Comparison of ENCODE assay signal across 2 mouse cellular contexts in genomic region chr11:55133204-55133603, GRCm38 (mm10).
TF ChIP-seq lines count a peak whose summit lies in the region.

No protein-coding gene starts in this region.

TF ChIP-seq in CH12.LX, 34 proteins besides CTCF, POLR2A, EP300 and RAD21 (continued from another document):
- TF ChIP-seq RCOR1 (conservative IDR thresholded peaks at IDR 0.05; ENCODE audit: low read depth, low read length): no peak

TF ChIP-seq in MEL, 35 proteins besides CTCF, POLR2A, EP300 and RAD21 (continued from another document):
- 0 out of 2 replicates have a peak, but pooled peaks have one; percentile 15 for TF ChIP-seq MYC (IDR thresholded peaks at IDR 0.05; ENCODE audit: low read depth, low read length)
